Mouse (Mus musculus) intestine, embryonic 16.5 days (tissue): ENCODE measurements at regions not wholly inside any gene's neighbourhood (a gene's known extent, or its start where the extent isn't known, plus 50 kb on each side); places are given as distances from the start of the nearest gene placed in this dataset.

ENCODE experiments used
- ATAC-seq: fragments of 200-750 bp; cut with Nextera tagmentation; 2 replicates; pipeline ENCODE4 v1.8.0; 2017; ENCODE audit warnings: moderate TSS enrichment, moderate library complexity
- H3K27ac ChIP-seq: fragments of 300-500 bp; sonication (generic); 2 replicates; pipeline ENCODE4 v1.5.1; 2014; ENCODE audit warnings: mild to moderate bottlenecking, low read length
- H3K27me3 ChIP-seq: fragments of 300-500 bp; sonication (generic); replicated peaks from 2 replicates; pipeline ENCODE4 v1.6.1; 2014; ENCODE audit warnings: low read length, control low read depth, mixed read lengths; ENCODE audit not compliant: control insufficient read depth, insufficient read depth
- H3K36me3 ChIP-seq: fragments of 300-500 bp; sonication (generic); 2 replicates; pipeline ENCODE4 v1.6.1; 2014; ENCODE audit warnings: low read length, control low read depth; ENCODE audit not compliant: control insufficient read depth, insufficient read depth
- H3K4me1 ChIP-seq: fragments of 300-500 bp; sonication (generic); 2 replicates; pipeline ENCODE4 v1.6.1; 2014; ENCODE audit warnings: low read length, control low read depth, mixed read lengths; ENCODE audit not compliant: control insufficient read depth, insufficient read depth
- H3K4me2 ChIP-seq: fragments of 300-500 bp; sonication (generic); 2 replicates; pipeline ENCODE4 v1.6.1; 2014; ENCODE audit warnings: low read depth, low read length, control low read depth
- H3K4me3 ChIP-seq: fragments of 300-500 bp; sonication (generic); 2 replicates; pipeline ENCODE4 v1.5.1; 2014; ENCODE audit warnings: mild to moderate bottlenecking, low read length
- H3K9ac ChIP-seq: fragments of 300-500 bp; sonication (generic); 2 replicates; pipeline ENCODE4 v1.6.1; 2014; ENCODE audit warnings: low read depth, low read length
- H3K9me3 ChIP-seq: fragments of 300-500 bp; sonication (generic); 2 replicates; pipeline ENCODE4 v1.6.1; 2016; ENCODE audit warnings: low read length, control low read depth; ENCODE audit not compliant: control insufficient read depth
- WGBS: fragments of 180-500 bp; shearing (Covaris S2); extraction: QIAGEN DNeasy Blood & Tissue Kit; methylation state at CpG from one replicate; pipeline ENCODE4 v1.1.7; 2014; 5-methylcytosine and 5-hydroxymethylcytosine counted together

- no peak overlapping the region for H3K27ac ChIP-seq
- H3K4me3 ChIP-seq = no peak overlapping the region
- WGBS = 75% methylated on average over 6 of the region's 6 CpGs
- H3K4me2 ChIP-seq = no peak overlapping the region
- no peaks in the 10 kb centered on the region for H3K9me3 ChIP-seq
- H3K4me1 ChIP-seq = no peaks in the 10 kb centered on the region
- H3K27me3 ChIP-seq = no peaks in the 10 kb centered on the region
- H3K9ac ChIP-seq = no peak overlapping the region
- ATAC-seq = no peak
- no peaks in the 10 kb centered on the region for H3K36me3 ChIP-seq
These were observed 389.7 kb downstream of the Nucb2 start for GRCm38 (mm10) chr7:116893846-116894245.

GRCm38 (mm10) chr7:116915797-116916196 is 411.6 kb downstream of the Nucb2 start:
- WGBS = 45% methylated on average over 6 of the region's 6 CpGs
- H3K27me3 ChIP-seq = no peaks in the 10 kb centered on the region
- no peaks in the 10 kb centered on the region for H3K4me1 ChIP-seq
- no peaks in the 10 kb centered on the region for H3K36me3 ChIP-seq
- no peak overlapping the region for H3K4me3 ChIP-seq
- H3K9me3 ChIP-seq = no peaks in the 10 kb centered on the region
- H3K4me2 ChIP-seq = no peak overlapping the region
- no peak for ATAC-seq
- no peak overlapping the region for H3K9ac ChIP-seq
- H3K27ac ChIP-seq = no peak overlapping the region

DNA sequence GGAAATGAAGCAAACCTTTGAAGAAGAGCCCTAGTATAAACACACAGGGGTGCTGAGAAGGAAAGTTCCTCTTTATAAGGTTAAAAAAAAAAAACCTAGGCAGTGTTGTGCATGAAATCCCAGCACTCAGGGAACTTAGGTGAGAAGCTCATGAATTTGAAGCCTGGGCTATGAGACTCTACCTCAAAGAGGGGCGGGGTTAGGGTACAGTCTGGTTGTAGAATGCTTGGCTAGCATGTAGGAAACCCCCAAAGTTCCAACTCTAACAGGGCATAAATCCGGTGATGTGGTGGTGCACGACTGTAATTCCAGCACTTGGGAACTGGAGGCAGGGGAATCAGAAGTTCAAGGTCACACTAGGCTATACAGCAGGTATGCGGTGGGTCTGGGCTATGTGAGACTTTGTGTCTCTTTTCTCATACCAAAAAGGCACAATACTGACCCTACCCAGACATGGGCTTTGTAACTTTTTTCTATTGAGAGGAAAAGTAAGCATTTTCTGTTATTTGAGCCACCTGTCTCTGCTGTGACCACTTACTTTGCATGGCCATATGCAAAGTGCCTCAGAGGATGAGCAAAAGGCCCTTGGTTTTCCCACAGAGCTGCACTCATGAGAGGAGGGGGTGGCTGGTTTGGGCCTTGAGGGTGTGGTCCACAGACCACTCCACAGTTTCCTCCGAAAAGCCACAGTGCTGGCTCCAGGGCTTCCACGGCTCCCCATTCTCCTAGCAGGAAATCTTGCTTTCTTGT is 413.9 kb downstream of the Nucb2 start:
- no peak overlapping the region for H3K27ac ChIP-seq
- no peak overlapping the region for H3K4me3 ChIP-seq
- ATAC-seq = no peak
- H3K4me2 ChIP-seq = no peak overlapping the region
- H3K9ac ChIP-seq = no peak overlapping the region
- no peaks in the 10 kb centered on the region for H3K4me1 ChIP-seq
- no peaks in the 10 kb centered on the region for H3K27me3 ChIP-seq
- H3K9me3 ChIP-seq = no peaks in the 10 kb centered on the region
- H3K36me3 ChIP-seq = no peaks in the 10 kb centered on the region
- WGBS = 92% methylated on average over 6 of the region's 6 CpGs

DNA sequence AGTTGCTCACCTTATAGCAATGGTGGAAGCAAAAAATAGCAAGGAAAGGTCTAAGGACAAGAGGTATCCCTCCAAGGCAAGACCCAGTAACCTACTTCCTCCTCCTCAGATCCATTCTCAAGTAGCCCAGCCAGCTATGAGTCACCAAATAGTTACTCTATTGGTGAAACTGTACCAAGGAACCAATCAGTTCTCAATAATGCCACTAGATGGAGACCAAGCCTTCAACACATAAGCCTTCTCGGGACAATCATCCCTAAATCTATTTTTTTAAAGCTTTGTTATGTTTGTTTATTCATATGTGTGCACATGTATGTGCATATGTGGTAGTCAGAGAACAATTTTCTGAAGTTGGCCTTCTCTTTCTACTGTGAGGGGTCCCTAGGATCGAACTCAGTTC is 434.3 kb upstream of the Xylt1 start:
- WGBS = 87% methylated on average over 2 of the region's 2 CpGs
- ATAC-seq = no peak
- Histone ChIP-seq H3K4me2 (no peak overlapping the region), H3K4me1 (no peaks in the 10 kb centered on the region), H3K4me3 (no peak overlapping the region), H3K27ac (no peak overlapping the region), H3K9ac (no peak overlapping the region), H3K27me3 (no peaks in the 10 kb centered on the region), H3K9me3 (no peaks in the 10 kb centered on the region), H3K36me3 (no peaks in the 10 kb centered on the region)

DNA sequence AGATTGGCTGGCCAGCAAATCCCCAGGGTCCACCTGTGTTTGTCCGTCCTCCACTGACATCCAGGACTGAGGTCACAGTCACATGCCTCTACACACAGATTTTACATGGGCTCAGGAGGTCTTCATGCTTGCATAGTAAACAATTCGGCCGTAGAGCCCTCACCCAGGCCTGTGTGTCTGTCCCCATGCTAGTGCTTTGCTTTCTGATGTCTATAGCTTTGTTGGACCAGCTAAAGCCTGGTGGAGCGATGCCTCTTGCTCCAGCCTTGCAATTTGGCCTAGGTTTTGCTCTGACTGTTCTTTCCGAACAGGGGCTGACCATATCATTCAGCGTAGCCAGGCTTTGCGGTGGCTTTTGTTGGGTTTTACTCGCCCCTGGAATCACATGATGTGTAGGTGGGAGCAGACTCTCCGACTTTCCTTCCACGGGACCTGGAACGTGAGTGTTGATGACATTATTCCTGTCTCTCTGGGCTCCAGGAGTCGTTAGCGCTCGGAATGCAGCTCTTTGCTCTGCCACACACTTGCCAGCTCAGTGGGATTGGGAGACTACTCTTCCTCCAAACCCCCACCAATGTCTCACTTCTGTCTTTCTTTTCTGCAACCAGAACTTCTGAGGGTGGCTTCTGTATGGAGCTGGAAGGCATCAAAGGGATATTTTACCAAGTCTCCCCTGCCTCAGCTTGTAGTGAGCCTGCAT is 421.4 kb upstream of the Xylt1 start:
- no peaks in the 10 kb centered on the region for H3K36me3 ChIP-seq
- H3K4me3 ChIP-seq = no peak overlapping the region
- H3K9ac ChIP-seq = no peak overlapping the region
- no peak for ATAC-seq
- H3K9me3 ChIP-seq = no peaks in the 10 kb centered on the region
- H3K27ac ChIP-seq = no peak overlapping the region
- H3K4me2 ChIP-seq = no peak overlapping the region
- WGBS = 79% methylated on average over 14 of the region's 14 CpGs
- no peaks in the 10 kb centered on the region for H3K27me3 ChIP-seq
- H3K4me1 ChIP-seq = no peaks in the 10 kb centered on the region

- Histone ChIP-seq H3K4me2 (no peak overlapping the region), H3K27me3 (no peaks in the 10 kb centered on the region), H3K9me3 (no peaks in the 10 kb centered on the region), H3K4me1 (no peaks in the 10 kb centered on the region), H3K4me3 (no peak overlapping the region), H3K36me3 (no peaks in the 10 kb centered on the region), H3K9ac (no peak overlapping the region), H3K27ac (no peak overlapping the region)
- 67% methylated on average over 6 of the region's 6 CpGs for WGBS
- ATAC-seq = no peak
These were observed 416.9 kb upstream of the Xylt1 start for GRCm38 (mm10) chr7:116963839-116964238.

DNA sequence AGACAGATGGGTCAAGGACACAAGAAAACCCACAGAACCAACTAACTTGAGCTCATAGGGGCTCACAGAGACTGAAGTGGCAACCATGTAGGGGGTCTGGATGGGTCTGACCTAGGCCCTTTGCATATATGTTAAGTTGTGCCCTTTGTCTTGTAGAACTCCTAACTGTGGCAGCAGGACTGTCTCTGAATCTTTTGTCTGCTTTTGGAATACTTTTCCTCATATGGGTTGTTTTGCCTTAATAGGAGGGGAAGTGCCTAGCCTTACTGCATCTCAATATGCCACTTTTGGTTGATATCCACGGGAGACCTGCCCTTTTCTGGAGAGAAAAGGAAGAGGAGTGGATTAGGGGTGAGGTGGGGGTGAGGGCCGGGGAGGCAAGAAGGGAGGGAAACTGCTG is 389.4 kb upstream of the Xylt1 start:
- Histone ChIP-seq H3K27ac (no peak overlapping the region), H3K4me1 (no peaks in the 10 kb centered on the region), H3K36me3 (no peaks in the 10 kb centered on the region), H3K4me2 (no peak overlapping the region), H3K9me3 (no peaks in the 10 kb centered on the region), H3K9ac (no peak overlapping the region), H3K27me3 (no peaks in the 10 kb centered on the region), H3K4me3 (no peak overlapping the region)
- no peak for ATAC-seq
- 53% methylated on average over 2 of the region's 2 CpGs for WGBS

- Histone ChIP-seq H3K4me1 (no peaks in the 10 kb centered on the region), H3K4me3 (no peak overlapping the region), H3K36me3 (no peaks in the 10 kb centered on the region), H3K9me3 (no peaks in the 10 kb centered on the region), H3K27me3 (no peaks in the 10 kb centered on the region), H3K4me2 (no peak overlapping the region), H3K27ac (no peak overlapping the region), H3K9ac (no peak overlapping the region)
- ATAC-seq = no peak
These were observed 388.6 kb upstream of the Xylt1 start for GRCm38 (mm10) chr7:116992166-116992565.

GRCm38 (mm10) chr7:116995770-116996169 is 385.0 kb upstream of the Xylt1 start:
- Histone ChIP-seq H3K4me2 (no peak overlapping the region), H3K4me1 (no peaks in the 10 kb centered on the region), H3K36me3 (no peaks in the 10 kb centered on the region), H3K9me3 (no peaks in the 10 kb centered on the region), H3K27ac (no peak overlapping the region), H3K4me3 (no peak overlapping the region), H3K9ac (no peak overlapping the region), H3K27me3 (no peaks in the 10 kb centered on the region)
- WGBS = 91% methylated on average over 3 of the region's 3 CpGs
- no peak for ATAC-seq

- Histone ChIP-seq H3K4me2 (no peak overlapping the region), H3K9me3 (no peaks in the 10 kb centered on the region), H3K4me1 (no peaks in the 10 kb centered on the region), H3K4me3 (no peak overlapping the region), H3K36me3 (no peaks in the 10 kb centered on the region), H3K9ac (no peak overlapping the region), H3K27ac (no peak overlapping the region), H3K27me3 (no peaks in the 10 kb centered on the region)
- no peak for ATAC-seq
These were observed 377.6 kb upstream of the Xylt1 start for GRCm38 (mm10) chr7:117003167-117003566.
